In the genomic region with DNA sequence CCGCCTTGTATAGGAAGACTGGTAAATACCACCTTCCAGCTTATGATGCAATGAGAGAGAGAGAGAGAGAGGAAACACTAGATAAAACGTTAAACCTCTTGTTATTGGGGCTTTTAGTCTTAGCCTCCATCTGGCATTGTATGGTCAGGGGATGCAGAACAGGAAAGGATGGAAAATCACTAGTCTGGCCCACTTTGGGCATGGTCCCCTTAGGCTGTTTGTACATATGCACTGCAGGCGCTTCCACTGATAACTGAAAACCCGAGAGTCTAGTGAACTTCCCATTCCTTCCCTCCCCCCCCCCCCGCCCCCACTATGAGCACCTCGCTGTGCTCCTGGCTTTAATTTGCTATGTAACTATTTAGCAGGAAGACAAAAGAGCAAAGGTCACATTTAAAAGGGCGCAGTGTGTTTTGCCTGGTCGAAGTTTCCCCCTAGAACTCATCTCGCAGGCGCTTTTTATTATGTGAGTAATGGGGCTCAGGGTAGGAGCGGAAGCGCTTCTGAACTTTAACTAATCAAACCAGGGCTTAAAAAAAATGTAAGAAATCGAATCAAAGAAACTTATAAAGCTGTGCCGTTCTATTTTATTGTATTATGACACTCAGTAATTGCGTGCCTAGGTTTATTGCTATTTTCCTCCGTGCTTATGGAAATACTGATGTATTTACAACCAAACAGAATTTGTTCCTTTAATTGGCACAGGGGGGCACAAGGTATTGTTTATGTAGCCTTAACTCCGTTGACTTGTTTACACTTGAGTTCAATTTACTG, we compare ENCODE assay signal across 7 mouse cellular contexts. TPM values are rescaled to one million over a fixed set of nuclear protein-coding genes. Genes with fewer than 3 reads are reported as not detected.
DNase-seq lines count a peak whose midpoint lies in the region; ATAC-seq lines count a peak whose summit lies in the region.

No protein-coding gene starts in this region.

- H3K9ac ChIP-seq in hindbrain, embryonic 11.5 days (ENCODE audit: low read depth, low read length): no peak overlapping the region

- no peaks in the 10 kb centered on the region for H3K27me3 ChIP-seq in hindbrain, embryonic 11.5 days (ENCODE audit: control insufficient read depth, insufficient read depth, low read length)

- peaks cover 10% of the 10 kb centered on the region for H3K4me1 ChIP-seq in brown adipose tissue, adult 24 weeks (ENCODE audit: control insufficient read depth, insufficient read depth, insufficient read length, low read length)
- no peaks in the 10 kb centered on the region for H3K4me1 ChIP-seq in hindbrain, embryonic 11.5 days (replicated peaks; ENCODE audit: control insufficient read depth, insufficient read depth, low read length)

- H3K4me3 ChIP-seq in brown adipose tissue, adult 24 weeks (ENCODE audit: insufficient read depth, low read depth, low read length): peak overlapping the region; percentile 42; the same call in 1 of the 2 replicates
- no peak overlapping the region for H3K4me3 ChIP-seq in hindbrain, embryonic 11.5 days (ENCODE audit: low read depth, low read length)

- 15% methylated on average over 17 of the region's 17 CpGs for WGBS in hindbrain, embryonic 11.5 days

- H3K9me3 ChIP-seq in hindbrain, embryonic 11.5 days (ENCODE audit: control insufficient read depth, low read length): no peaks in the 10 kb centered on the region

- H3K36me3 ChIP-seq in hindbrain, embryonic 11.5 days (ENCODE audit: control insufficient read depth, insufficient read depth, low read length): no peaks in the 10 kb centered on the region

- peak; percentile 47 for ATAC-seq in hindbrain, embryonic 11.5 days (ENCODE audit: low FRiP score)
- ATAC-seq in megakaryocyte progenitor cell, adult 5-6 weeks (replicated peaks; ENCODE audit: poor library complexity): peak; percentile 64

- H3K4me2 ChIP-seq in hindbrain, embryonic 11.5 days (replicated peaks; ENCODE audit: low read depth, low read length): peak overlapping the region; percentile 25; the same call in 1 of the 2 replicates

- peak; percentile 54 for DNase-seq in ES-CJ7 (ENCODE audit: low read depth, low spot score)
- DNase-seq in hindbrain, embryonic 11.5 days (ENCODE audit: low spot score): peak; percentile 46
- no peak for DNase-seq in natural killer cell, adult 2 months (ENCODE audit: low spot score in 2 of 2)
- DNase-seq in gastrocnemius, adult 18-20 months (ENCODE audit: low spot score): no peak
- no peak for DNase-seq in frontal cortex, postnatal 10 days (ENCODE audit: low spot score in 2 of 2)

- H3K27ac ChIP-seq in brown adipose tissue, adult 24 weeks (replicated peaks; ENCODE audit: low read depth, low read length): peak overlapping the region; percentile 60
- no peak overlapping the region; the same call in 1 of the 2 replicates for H3K27ac ChIP-seq in hindbrain, embryonic 11.5 days (ENCODE audit: low read depth, low read length)

RNA-seq across cellular contexts. Expression of a gene that starts 40.1 kb away (rescaled TPM):
- 37.5 and 39.6 TPM in 2 replicates for polyA plus RNA-seq in brown adipose tissue, adult 24 weeks (2012; ENCODE audit: insufficient read depth, insufficient read length, missing spikeins)
- 15.6 and 22.5 TPM in 2 replicates for polyA plus RNA-seq in hindbrain, embryonic 11.5 days (2014; fragmentation: Nextera tagmentation; extraction: Ambion mirVana)
- total RNA-seq in megakaryocyte progenitor cell, adult 5-6 weeks (2015): 1.1 and 6.0 TPM in 2 replicates
- total RNA-seq in megakaryocyte progenitor cell, adult 5-6 weeks (2017): 1.2 and 3.2 TPM in 2 replicates
- 10 to 100 TPM; 20.8 to 26.4 TPM for total RNA-seq in gastrocnemius, adult 18-20 months (2021)

Comparison
In these comparisons a context has a peak if more than half of its experiments do, and no peak if none do; other contexts are left out.
1. DNase-seq: peak in ES-CJ7 (single experiment) and hindbrain, embryonic 11.5 days (single experiment); none in natural killer cell, adult 2 months (0 of 2), gastrocnemius, adult 18-20 months (single experiment) and frontal cortex, postnatal 10 days (0 of 2).